Mouse (Mus musculus): ENCODE measurements around the gene Gbf1. TPM values are rescaled to one million over a fixed set of nuclear protein-coding genes. Genes with fewer than 3 reads are reported as not detected.

Gbf1 gene
- polyA plus RNA-seq, 1 experiment from 2014 or later = 47.2 TPM

- no peak overlapping the region for H3K4me2 ChIP-seq (ENCODE audit: low read depth, low read length)
- H3K36me3 ChIP-seq (ENCODE audit: control insufficient read depth, insufficient read depth, low read length) = no peaks in the 10 kb centered on the region
- no peak overlapping the region for H3K9ac ChIP-seq (ENCODE audit: low read length)
- ATAC-seq (ENCODE audit: low read depth) = no peak
- no peak overlapping the region for H3K4me3 ChIP-seq (ENCODE audit: low read length)
- no peak overlapping the region for H3K27ac ChIP-seq (ENCODE audit: low read length)
- peaks cover 3% of the 10 kb centered on the region; the same call in 1 of the 2 replicates for H3K4me1 ChIP-seq (replicated peaks; ENCODE audit: control insufficient read depth, insufficient read depth, low read length)
- no peaks in the 10 kb centered on the region for H3K27me3 ChIP-seq (ENCODE audit: control insufficient read depth, insufficient read depth, low read depth, low read length)
- 50% methylated on average over 4 of the region's 4 CpGs for WGBS
- H3K9me3 ChIP-seq (ENCODE audit: control insufficient read depth, low read length) = no peaks in the 10 kb centered on the region
Observed at GRCm38 (mm10) chr19:46225506-46225905, 73.2 kb downstream of the Gbf1 start.

GRCm38 (mm10) chr19:46226295-46226694 lies 74.0 kb downstream of the Gbf1 start:
- 83% methylated on average over 3 of the region's 3 CpGs for WGBS
- H3K9me3 ChIP-seq (ENCODE audit: control insufficient read depth, low read length) = no peaks in the 10 kb centered on the region
- no peak overlapping the region for H3K27ac ChIP-seq (ENCODE audit: low read length)
- no peak overlapping the region for H3K4me3 ChIP-seq (ENCODE audit: low read length)
- ATAC-seq (ENCODE audit: low read depth) = no peak
- H3K9ac ChIP-seq (ENCODE audit: low read length) = no peak overlapping the region
- no peaks in the 10 kb centered on the region for H3K36me3 ChIP-seq (ENCODE audit: control insufficient read depth, insufficient read depth, low read length)
- no peaks in the 10 kb centered on the region for H3K27me3 ChIP-seq (ENCODE audit: control insufficient read depth, insufficient read depth, low read depth, low read length)
- peaks cover 3% of the 10 kb centered on the region; the same call in 1 of the 2 replicates for H3K4me1 ChIP-seq (replicated peaks; ENCODE audit: control insufficient read depth, insufficient read depth, low read length)
- H3K4me2 ChIP-seq (ENCODE audit: low read depth, low read length) = no peak overlapping the region

- no peaks in the 10 kb centered on the region for H3K36me3 ChIP-seq (ENCODE audit: control insufficient read depth, insufficient read depth, low read length)
- WGBS = 91% methylated on average over 3 of the region's 3 CpGs
- no peak overlapping the region for H3K9ac ChIP-seq (ENCODE audit: low read length)
- no peak overlapping the region for H3K4me3 ChIP-seq (ENCODE audit: low read length)
- H3K4me2 ChIP-seq (ENCODE audit: low read depth, low read length) = no peak overlapping the region
- H3K4me1 ChIP-seq (replicated peaks; ENCODE audit: control insufficient read depth, insufficient read depth, low read length) = peaks cover 3% of the 10 kb centered on the region; the same call in 1 of the 2 replicates
- H3K9me3 ChIP-seq (ENCODE audit: control insufficient read depth, low read length) = no peaks in the 10 kb centered on the region
- no peaks in the 10 kb centered on the region for H3K27me3 ChIP-seq (ENCODE audit: control insufficient read depth, insufficient read depth, low read depth, low read length)
- ATAC-seq (ENCODE audit: low read depth) = no peak
- H3K27ac ChIP-seq (ENCODE audit: low read length) = no peak overlapping the region
Observed at GRCm38 (mm10) chr19:46227300-46227699, 75.0 kb downstream of the Gbf1 start.

- 58% methylated on average over 2 of the region's 2 CpGs for WGBS
- no peak overlapping the region for H3K9ac ChIP-seq (ENCODE audit: low read length)
- no peak for ATAC-seq (ENCODE audit: low read depth)
- H3K9me3 ChIP-seq (ENCODE audit: control insufficient read depth, low read length) = no peaks in the 10 kb centered on the region
- H3K4me2 ChIP-seq (ENCODE audit: low read depth, low read length) = no peak overlapping the region
- no peak overlapping the region for H3K27ac ChIP-seq (ENCODE audit: low read length)
- H3K4me3 ChIP-seq (ENCODE audit: low read length) = no peak overlapping the region
- no peaks in the 10 kb centered on the region for H3K36me3 ChIP-seq (ENCODE audit: control insufficient read depth, insufficient read depth, low read length)
- H3K4me1 ChIP-seq (replicated peaks; ENCODE audit: control insufficient read depth, insufficient read depth, low read length) = no peaks in the 10 kb centered on the region
- H3K27me3 ChIP-seq (ENCODE audit: control insufficient read depth, insufficient read depth, low read depth, low read length) = no peaks in the 10 kb centered on the region
Observed at GRCm38 (mm10) chr19:46234450-46234849, 82.1 kb downstream of the Gbf1 start.

GRCm38 (mm10) chr19:46236658-46237057 lies 84.3 kb downstream of the Gbf1 start:
- Histone ChIP-seq H3K36me3 (ENCODE audit: control insufficient read depth, insufficient read depth, low read length) (no peaks in the 10 kb centered on the region), H3K4me3 (ENCODE audit: low read length) (no peak overlapping the region), H3K9me3 (ENCODE audit: control insufficient read depth, low read length) (no peaks in the 10 kb centered on the region), H3K27ac (ENCODE audit: low read length) (no peak overlapping the region), H3K4me1 (replicated peaks; ENCODE audit: control insufficient read depth, insufficient read depth, low read length) (no peaks in the 10 kb centered on the region), H3K4me2 (ENCODE audit: low read depth, low read length) (no peak overlapping the region), H3K27me3 (ENCODE audit: control insufficient read depth, insufficient read depth, low read depth, low read length) (no peaks in the 10 kb centered on the region), H3K9ac (ENCODE audit: low read length) (no peak overlapping the region)
- no peak for ATAC-seq (ENCODE audit: low read depth)
- 61% methylated on average over 5 of the region's 5 CpGs for WGBS

GRCm38 (mm10) chr19:46240246-46240645 lies 87.9 kb downstream of the Gbf1 start:
- Histone ChIP-seq H3K27me3 (ENCODE audit: control insufficient read depth, insufficient read depth, low read depth, low read length) (no peaks in the 10 kb centered on the region), H3K36me3 (ENCODE audit: control insufficient read depth, insufficient read depth, low read length) (no peaks in the 10 kb centered on the region), H3K4me3 (ENCODE audit: low read length) (no peak overlapping the region), H3K9ac (ENCODE audit: low read length) (no peak overlapping the region), H3K27ac (ENCODE audit: low read length) (no peak overlapping the region), H3K9me3 (ENCODE audit: control insufficient read depth, low read length) (no peaks in the 10 kb centered on the region), H3K4me2 (ENCODE audit: low read depth, low read length) (no peak overlapping the region), H3K4me1 (replicated peaks; ENCODE audit: control insufficient read depth, insufficient read depth, low read length) (no peaks in the 10 kb centered on the region)
- no peak for ATAC-seq (ENCODE audit: low read depth)
- WGBS = 60% methylated on average over 2 of the region's 2 CpGs

GRCm38 (mm10) chr19:46242416-46242815 lies 90.1 kb downstream of the Gbf1 start:
- ATAC-seq (ENCODE audit: low read depth) = no peak
- no peak overlapping the region for H3K4me2 ChIP-seq (ENCODE audit: low read depth, low read length)
- H3K9ac ChIP-seq (ENCODE audit: low read length) = no peak overlapping the region
- no peaks in the 10 kb centered on the region for H3K9me3 ChIP-seq (ENCODE audit: control insufficient read depth, low read length)
- no peaks in the 10 kb centered on the region for H3K4me1 ChIP-seq (replicated peaks; ENCODE audit: control insufficient read depth, insufficient read depth, low read length)
- no peaks in the 10 kb centered on the region for H3K27me3 ChIP-seq (ENCODE audit: control insufficient read depth, insufficient read depth, low read depth, low read length)
- no peak overlapping the region for H3K4me3 ChIP-seq (ENCODE audit: low read length)
- H3K36me3 ChIP-seq (ENCODE audit: control insufficient read depth, insufficient read depth, low read length) = peaks cover 5% of the 10 kb centered on the region; the same call in 1 of the 2 replicates
- WGBS = 64% methylated on average over 5 of the region's 5 CpGs
- no peak overlapping the region for H3K27ac ChIP-seq (ENCODE audit: low read length)

GRCm38 (mm10) chr19:46244628-46245027 lies 92.3 kb downstream of the Gbf1 start:
- ATAC-seq (ENCODE audit: low read depth) = no peak
- Histone ChIP-seq H3K4me1 (replicated peaks; ENCODE audit: control insufficient read depth, insufficient read depth, low read length) (no peaks in the 10 kb centered on the region), H3K27ac (ENCODE audit: low read length) (no peak overlapping the region), H3K9ac (ENCODE audit: low read length) (no peak overlapping the region), H3K36me3 (ENCODE audit: control insufficient read depth, insufficient read depth, low read length) (peaks cover 5% of the 10 kb centered on the region; the same call in 1 of the 2 replicates), H3K9me3 (ENCODE audit: control insufficient read depth, low read length) (no peaks in the 10 kb centered on the region), H3K27me3 (ENCODE audit: control insufficient read depth, insufficient read depth, low read depth, low read length) (no peaks in the 10 kb centered on the region), H3K4me3 (ENCODE audit: low read length) (no peak overlapping the region), H3K4me2 (ENCODE audit: low read depth, low read length) (no peak overlapping the region)
- WGBS = 42% methylated on average over 5 of the region's 5 CpGs

- H3K36me3 ChIP-seq (ENCODE audit: control insufficient read depth, insufficient read depth, low read length) = peaks cover 8% of the 10 kb centered on the region; the same call in 1 of the 2 replicates
- H3K4me1 ChIP-seq (replicated peaks; ENCODE audit: control insufficient read depth, insufficient read depth, low read length) = no peaks in the 10 kb centered on the region
- no peaks in the 10 kb centered on the region for H3K9me3 ChIP-seq (ENCODE audit: control insufficient read depth, low read length)
- ATAC-seq (ENCODE audit: low read depth) = no peak
- no peak overlapping the region for H3K27ac ChIP-seq (ENCODE audit: low read length)
- 30% methylated on average over 7 of the region's 7 CpGs for WGBS
- no peak overlapping the region for H3K9ac ChIP-seq (ENCODE audit: low read length)
- H3K27me3 ChIP-seq (ENCODE audit: control insufficient read depth, insufficient read depth, low read depth, low read length) = no peaks in the 10 kb centered on the region
- H3K4me3 ChIP-seq (ENCODE audit: low read length) = no peak overlapping the region
- no peak overlapping the region for H3K4me2 ChIP-seq (ENCODE audit: low read depth, low read length)
Observed at GRCm38 (mm10) chr19:46248991-46249390, 96.7 kb downstream of the Gbf1 start.

GRCm38 (mm10) chr19:46254163-46254752 lies 101.9 kb downstream of the Gbf1 start:
- H3K4me3 ChIP-seq (ENCODE audit: low read length) = no peak overlapping the region

More at GRCm38 (mm10) chr19:46254163-46254752, 101.9 kb downstream of the Gbf1 start:
- Histone ChIP-seq H3K27ac (ENCODE audit: low read length) (no peak overlapping the region), H3K4me2 (ENCODE audit: low read depth, low read length) (no peak overlapping the region), H3K36me3 (ENCODE audit: control insufficient read depth, insufficient read depth, low read length) (peaks cover 15% of the 10 kb centered on the region), H3K27me3 (ENCODE audit: control insufficient read depth, insufficient read depth, low read depth, low read length) (no peaks in the 10 kb centered on the region), H3K9me3 (ENCODE audit: control insufficient read depth, low read length) (no peaks in the 10 kb centered on the region), H3K9ac (ENCODE audit: low read length) (no peak overlapping the region), H3K4me1 (replicated peaks; ENCODE audit: control insufficient read depth, insufficient read depth, low read length) (no peaks in the 10 kb centered on the region)
- 37% methylated on average over 7 of the region's 7 CpGs for WGBS
- ATAC-seq (ENCODE audit: low read depth) = no peak

Measured in lung, embryonic 16.5 days (tissue).